Mouse (Mus musculus) adrenal gland, adult 2 months (tissue): Measurements from ENCODE around the gene Nps. TPM values are rescaled to one million over a fixed set of nuclear protein-coding genes. Genes with fewer than 3 reads are reported as not detected.
A peak's percentile ranks its signal among the peaks of the same experiment; 100 is the strongest.

Experiments used
- DNase-seq: peaks from one replicate; pipeline ENCODE4 v3.0.0; 2021
- long read RNA-seq: library from polyadenylated mRNA; stranded (forward); transcript quantifications from one replicate; pipeline ENCODE4 v2.0.0, GENCODE M21; 2021
- polyA plus RNA-seq: library from polyadenylated mRNA; depleted of rRNA; stranded (reverse); fragments of >200 nt; gene quantifications from 2 replicates; pipeline ENCODE4 v1.2.3, GENCODE M21; 2012; rRNA removed
- total RNA-seq, 2 experiments: library from RNA; stranded (reverse); gene quantifications; 2 replicates each; pipeline ENCODE4 v1.2.3; 2021

Gene Nps
- not detected for total RNA-seq
- polyA plus RNA-seq = not detected in 2 replicates
- long read RNA-seq = 0 reads

GRCm38 (mm10) chr7:135258053-135258753 is at the start of gene Nps:
Gene Nps (plus strand): TSS chr7:135258703.
- peak; percentile 43 for DNase-seq

GRCm38 (mm10) chr7:135208947-135209567 is 49.4 kb upstream of the Nps start:
- DNase-seq = no peak

- no peak for DNase-seq
Observed at GRCm38 (mm10) chr7:135210296-135210695, 48.2 kb upstream of the Nps start.

GRCm38 (mm10) chr7:135210831-135211230 is 47.7 kb upstream of the Nps start:
- no peak for DNase-seq

- peak; percentile 91 for DNase-seq
Observed at GRCm38 (mm10) chr7:135212505-135212904, 46.0 kb upstream of the Nps start.

- no peak for DNase-seq
Observed at GRCm38 (mm10) chr7:135221475-135221874, 37.0 kb upstream of the Nps start.

GRCm38 (mm10) chr7:135226021-135226420 is 32.5 kb upstream of the Nps start:
- DNase-seq = no peak

- DNase-seq = no peak
Observed at GRCm38 (mm10) chr7:135237152-135237551, 21.4 kb upstream of the Nps start.

GRCm38 (mm10) chr7:135239441-135239840 is 19.1 kb upstream of the Nps start:
- DNase-seq = no peak

GRCm38 (mm10) chr7:135240006-135240405 is 18.5 kb upstream of the Nps start:
- no peak for DNase-seq

GRCm38 (mm10) chr7:135240636-135241035 is 17.9 kb upstream of the Nps start:
- DNase-seq = no peak

- DNase-seq = no peak
Observed at GRCm38 (mm10) chr7:135244171-135244880, 14.2 kb upstream of the Nps start.

- no peak for DNase-seq
Observed at GRCm38 (mm10) chr7:135246386-135246785, 12.1 kb upstream of the Nps start.

- no peak for DNase-seq
Observed at GRCm38 (mm10) chr7:135253249-135253648, 5.3 kb upstream of the Nps start.

- no peak for DNase-seq
Observed at GRCm38 (mm10) chr7:135254423-135254822, 4.1 kb upstream of the Nps start.

- no peak for DNase-seq
Observed at GRCm38 (mm10) chr7:135271011-135271410, 12.5 kb downstream of the Nps start.

- no peak for DNase-seq
Observed at GRCm38 (mm10) chr7:135283212-135283611, 24.7 kb downstream of the Nps start.

- no peak for DNase-seq
Observed at GRCm38 (mm10) chr7:135289976-135290375, 31.5 kb downstream of the Nps start.

- no peak for DNase-seq
Observed at GRCm38 (mm10) chr7:135291646-135292236, 33.2 kb downstream of the Nps start.

- no peak for DNase-seq
Observed at GRCm38 (mm10) chr7:135294498-135294897, 36.0 kb downstream of the Nps start.

- DNase-seq = no peak
Observed at GRCm38 (mm10) chr7:135304496-135304895, 46.0 kb downstream of the Nps start.
